Mouse (Mus musculus): ENCODE data around the gene Snx17.
"Not testable (repeated sequence)": the region's sequence is repeated elsewhere in the genome, so short reads cannot be mapped to it uniquely, and the experiment has no call there.

Gene Snx17

GRCm38 (mm10) chr5:31197072-31197471 lies 4.0 kb downstream of the Snx17 start:
- no peak for DNase-seq

DNA sequence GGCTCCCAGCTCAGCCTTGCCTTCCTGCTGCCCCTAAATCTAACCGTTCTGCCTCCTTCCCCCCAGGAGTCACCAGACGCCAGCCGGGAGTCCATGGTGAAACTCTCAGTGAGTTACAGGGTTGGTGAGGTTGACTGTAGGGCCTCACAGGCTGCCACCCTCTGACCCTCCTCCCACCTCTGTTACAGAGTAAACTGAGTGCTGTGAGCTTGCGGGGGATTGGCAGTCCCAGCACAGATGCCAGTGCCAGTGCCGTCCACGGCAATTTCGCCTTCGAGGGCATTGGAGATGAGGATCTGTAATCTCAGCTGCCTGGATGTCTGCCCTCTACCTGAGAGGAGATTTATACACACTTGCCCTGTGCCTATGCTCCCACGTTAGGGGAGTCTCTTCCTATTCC lies 5.1 kb downstream of the Snx17 start:
- no peak for DNase-seq

GRCm38 (mm10) chr5:31198616-31199320 lies 5.7 kb downstream of the Snx17 start:
- no peak for DNase-seq

DNA sequence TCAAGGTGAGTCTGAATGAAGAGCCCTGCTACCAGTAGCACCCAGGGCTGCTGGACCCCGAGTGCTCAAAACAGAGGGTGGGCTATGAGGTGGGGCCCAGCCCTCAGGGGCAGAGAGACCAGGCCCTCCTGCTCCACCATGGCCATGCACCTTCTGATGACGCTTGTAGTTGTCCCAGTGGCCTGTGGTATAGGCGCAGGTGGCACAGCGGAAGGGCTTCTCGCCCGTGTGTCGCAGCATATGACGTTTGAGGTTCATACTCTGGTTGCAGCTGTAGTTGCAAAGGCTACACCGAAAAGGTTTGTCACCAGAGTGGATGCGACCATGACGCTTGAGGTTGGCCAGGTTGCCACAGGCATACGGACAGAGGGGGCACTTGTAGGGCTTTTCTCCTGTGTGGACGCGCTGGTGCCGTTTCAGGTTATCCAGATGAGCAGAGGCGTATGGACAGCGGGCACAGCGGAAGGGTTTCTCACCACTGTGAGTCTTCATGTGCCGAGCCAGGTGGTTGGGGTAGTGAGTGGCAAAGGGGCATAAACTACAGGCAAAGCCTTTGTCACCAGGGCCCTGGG lies 6.4 kb downstream of the Snx17 start:
- no peak for DNase-seq

- peak; percentile 27 to 60 for DNase-seq
Observed at GRCm38 (mm10) chr5:31199893-31200292, 6.9 kb downstream of the Snx17 start.

- peak in 1 of 2 experiments; percentile 60 for DNase-seq
Observed at GRCm38 (mm10) chr5:31200327-31200768, 7.3 kb downstream of the Snx17 start.

DNA sequence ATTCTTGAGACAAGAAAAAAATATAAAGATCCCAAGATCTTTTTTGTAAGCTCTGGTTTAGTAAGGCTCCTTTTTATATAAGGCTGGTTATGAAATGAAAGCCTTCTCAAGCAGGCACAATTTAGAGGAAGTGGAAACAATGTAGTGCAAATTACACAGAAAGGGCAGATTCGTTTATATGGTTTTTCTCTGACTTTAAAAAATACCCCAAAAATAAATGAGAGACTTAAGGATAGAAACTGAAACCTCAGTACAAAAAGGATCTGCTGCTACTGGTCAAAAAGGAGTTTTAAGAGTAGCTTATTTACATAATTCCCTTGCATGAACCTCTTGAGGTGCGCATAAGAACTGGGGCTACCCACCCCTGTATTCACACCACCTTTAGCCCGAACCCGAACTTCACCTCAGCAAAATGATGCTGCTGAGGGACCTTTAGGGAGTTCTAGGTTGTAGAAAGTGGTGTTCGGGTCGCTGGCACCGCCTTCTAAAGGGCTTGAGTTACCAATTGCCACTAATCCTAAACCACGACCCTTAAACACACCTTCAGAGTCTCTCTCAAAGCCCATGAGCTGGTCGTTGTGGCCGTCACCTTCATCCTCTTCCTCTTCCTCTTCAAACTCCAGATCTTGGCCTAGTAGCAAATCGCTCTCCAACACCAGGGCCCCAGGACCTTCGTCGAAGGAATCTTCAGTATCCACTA lies 8.2 kb downstream of the Snx17 start:
- no peak for DNase-seq

- peak; percentile 97 to 99 for DNase-seq
Observed at GRCm38 (mm10) chr5:31201742-31202590, 8.9 kb downstream of the Snx17 start, which contains the start of gene Zfp513. Gene Zfp513, minus strand, starts transcription at chr5:31202303.

DNA sequence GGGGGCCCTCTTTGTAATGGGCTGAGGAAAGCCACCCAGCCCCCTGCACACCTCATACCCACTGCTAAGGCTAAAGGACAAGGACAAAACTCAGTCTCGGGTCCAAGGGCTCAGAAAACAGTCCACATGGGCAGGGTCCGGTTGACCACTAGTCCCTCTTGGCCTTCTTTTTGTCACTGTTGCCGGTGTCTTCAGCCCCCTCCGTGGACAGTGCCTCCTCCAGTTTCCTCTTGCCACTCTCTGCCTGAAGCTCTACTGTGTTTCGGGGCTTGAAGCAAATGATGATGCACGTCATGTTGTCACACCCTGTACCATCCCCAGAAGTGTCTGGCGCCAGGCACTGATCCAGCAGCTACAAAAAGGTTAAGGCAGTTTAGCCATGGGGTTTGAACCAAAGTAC lies 9.9 kb downstream of the Snx17 start:
- DNase-seq: no peak

- DNase-seq: no peak
Observed at GRCm38 (mm10) chr5:31203866-31204265, 10.8 kb downstream of the Snx17 start.

GRCm38 (mm10) chr5:31204421-31204820 lies 11.4 kb downstream of the Snx17 start:
- DNase-seq: no peak

- not testable (repeated sequence) for DNase-seq
Observed at GRCm38 (mm10) chr5:31216554-31216953, 23.5 kb downstream of the Snx17 start.

GRCm38 (mm10) chr5:31218294-31218693 lies 25.3 kb downstream of the Snx17 start:
- no peak for DNase-seq

DNA sequence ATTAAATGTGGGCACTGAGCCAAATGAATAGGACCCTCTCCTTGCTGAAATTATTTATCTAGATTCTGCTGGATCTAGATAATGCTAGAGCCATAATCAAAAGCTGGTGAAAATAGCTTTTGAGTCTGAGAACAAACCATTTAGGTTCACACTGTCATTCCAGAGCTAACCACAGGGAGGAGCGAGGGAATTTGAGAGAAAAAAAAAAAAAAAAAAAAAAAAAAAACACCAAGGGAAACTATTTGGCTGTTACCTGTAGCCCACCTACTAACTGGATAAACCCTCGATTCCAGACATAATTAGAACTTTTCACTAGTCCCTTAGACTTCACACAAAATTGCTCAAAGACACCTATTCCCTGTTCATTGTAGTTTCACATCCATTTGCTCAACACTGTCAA lies 26.0 kb downstream of the Snx17 start:
- DNase-seq: peak in 1 of 2 experiments; percentile 49

DNA sequence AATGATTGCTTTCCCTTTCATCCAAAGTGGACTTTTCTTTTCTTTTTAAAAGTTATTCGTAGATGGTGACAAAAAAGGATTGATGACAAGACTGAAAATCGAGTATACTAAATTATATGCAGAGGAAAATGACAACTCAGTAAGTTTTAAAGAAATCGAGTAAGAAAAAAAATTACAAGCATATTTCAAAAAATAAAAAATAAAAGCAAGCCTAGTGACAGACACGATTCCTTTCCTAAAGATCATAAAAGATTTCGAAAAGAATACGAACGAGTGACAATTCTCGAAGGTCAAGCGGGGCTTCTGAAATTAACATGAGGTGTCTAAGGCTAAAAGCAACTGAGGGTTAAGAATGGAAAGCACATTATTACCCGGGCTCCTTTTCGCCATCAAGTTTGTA lies 26.4 kb downstream of the Snx17 start:
- no peak for DNase-seq

DNA sequence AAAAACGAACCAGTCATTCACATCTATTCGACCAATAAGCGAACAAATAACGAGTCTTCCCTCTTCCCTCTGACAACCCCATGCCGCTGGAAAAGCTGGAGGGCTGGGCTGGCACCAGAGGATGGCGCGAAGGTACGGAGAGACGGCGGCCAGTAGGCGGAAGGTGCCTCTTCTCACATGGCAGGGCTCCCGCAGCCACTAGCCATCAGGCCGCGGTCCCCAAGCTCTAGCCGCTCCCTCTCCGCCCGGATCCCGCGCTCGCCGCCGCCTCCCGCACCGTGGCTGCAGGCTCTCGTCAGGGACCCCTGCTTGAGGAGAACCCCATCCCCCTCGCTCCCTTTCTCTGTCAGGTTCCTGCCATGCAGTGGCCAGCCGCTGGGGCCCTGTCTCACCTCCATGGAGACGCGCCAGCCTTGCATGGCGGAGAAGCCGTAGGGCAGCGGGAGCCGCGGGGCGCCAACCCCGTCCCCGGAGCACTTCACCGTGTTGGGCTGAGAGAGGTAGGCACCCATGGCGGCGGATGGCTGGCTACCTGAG lies 27.0 kb downstream of the Snx17 start:
- DNase-seq: peak; percentile 43 to 68

DNA sequence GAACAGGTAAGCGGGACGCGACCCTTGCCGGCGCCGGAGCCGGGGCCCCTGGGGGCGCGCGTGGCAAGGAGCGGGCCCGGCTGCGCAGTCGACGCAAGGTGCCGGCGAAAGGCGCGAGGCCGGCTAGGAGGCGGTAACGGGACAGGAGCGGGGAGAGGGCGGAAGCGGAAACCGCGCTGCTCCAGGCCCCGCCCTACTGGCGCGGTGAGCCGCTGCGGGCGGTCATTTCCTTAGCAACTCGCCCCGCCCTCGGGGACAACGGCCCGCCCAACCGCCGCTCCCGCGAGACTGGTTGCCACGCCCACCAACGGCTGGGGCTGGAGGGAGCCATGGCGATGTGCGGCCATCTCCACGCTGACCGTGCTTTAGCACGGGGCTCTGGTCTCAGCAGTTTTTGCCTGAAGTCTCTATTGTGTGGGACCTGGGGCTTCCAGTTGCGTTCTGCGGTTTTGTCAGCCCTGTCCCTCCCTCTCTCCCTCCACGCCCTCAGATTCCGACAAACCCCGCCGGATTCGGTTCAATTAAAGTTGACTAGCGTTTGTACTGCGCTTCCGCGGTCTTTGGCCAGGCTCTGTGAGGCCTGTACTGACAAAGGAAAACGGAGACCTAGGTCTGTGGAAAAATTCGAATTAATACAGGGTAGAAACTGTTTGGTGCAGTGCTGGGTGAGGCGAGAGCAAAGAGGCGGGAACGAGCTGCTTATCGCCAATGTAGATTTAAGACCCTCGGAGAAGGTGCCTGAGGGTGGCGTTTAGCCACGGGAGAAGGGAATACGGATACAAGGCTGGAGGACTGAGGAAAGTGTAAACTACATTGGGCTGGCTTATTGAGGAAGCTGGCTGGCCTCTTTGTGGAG lies 27.6 kb downstream of the Snx17 start, which contains the start of gene Ppm1g:
Ppm1g (minus strand) TSS at position 240 of the 856 bp plus-strand sequence.
- DNase-seq: peak; percentile 98

GRCm38 (mm10) chr5:31221304-31221945 lies 28.4 kb downstream of the Snx17 start:
- peak; percentile 50 to 63 for DNase-seq

DNA sequence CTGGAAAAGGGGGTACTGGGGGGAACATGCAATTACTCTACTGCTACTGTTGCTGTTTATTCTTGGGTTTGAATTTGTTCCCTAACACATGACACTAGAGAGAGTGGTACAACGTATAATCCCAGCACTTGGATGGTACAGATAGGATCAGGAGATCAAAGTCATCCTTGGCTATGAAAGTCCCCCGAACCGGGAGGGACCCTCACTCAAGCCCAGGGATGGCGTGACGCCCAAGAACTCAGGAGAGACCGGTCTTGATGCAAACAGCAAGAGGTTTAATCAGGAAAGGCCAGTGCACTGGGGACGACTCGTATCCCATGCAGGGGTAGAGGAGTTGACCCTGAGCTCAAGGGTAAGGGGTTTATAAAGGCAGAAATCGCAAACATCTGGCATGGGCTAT lies 29.7 kb downstream of the Snx17 start:
- DNase-seq: peak in 1 of 2 experiments; percentile 38

DNA sequence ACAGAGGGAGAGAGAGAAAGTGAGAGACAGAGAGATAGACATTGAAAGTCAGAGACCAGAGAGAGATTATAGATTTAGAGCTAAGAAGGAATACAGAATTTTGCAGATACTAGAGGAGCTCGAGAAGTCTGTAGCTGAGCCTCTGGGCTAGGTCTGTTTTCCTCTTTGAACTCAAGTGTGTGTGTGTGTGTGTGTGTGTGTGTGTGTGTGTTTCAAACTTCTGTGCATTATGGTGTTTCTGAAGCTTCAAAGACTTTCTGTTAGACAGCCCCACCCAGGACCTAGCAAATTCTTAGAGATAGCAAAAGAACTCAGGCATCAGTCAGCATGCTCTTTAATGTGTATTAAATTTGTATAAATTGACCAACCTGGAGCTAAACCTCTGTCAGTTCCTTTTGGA lies 33.6 kb downstream of the Snx17 start:
- DNase-seq: no peak
